In genomic region chr9:62340301-62341122, GRCm38 (mm10) we compare ENCODE assay signal across 9 mouse cellular contexts. TPM values are rescaled to one million over a fixed set of nuclear protein-coding genes. Genes with fewer than 3 reads are reported as not detected.
A peak's percentile ranks its signal among the peaks of the same experiment; 100 is the strongest.
DNase-seq lines count a peak whose midpoint lies in the region; ATAC-seq and TF ChIP-seq lines count a peak whose summit lies in the region.
"Had no signal": no experiment of that assay in that cellular context is flagged by ENCODE, and none has a peak within 500 bp of the region (broad histone marks: within the 10 kb centered on the region; RNA-seq: fewer than 3 reads in every experiment).

No protein-coding gene starts in this region.

- peaks cover 17% of the 10 kb centered on the region for H3K4me1 ChIP-seq in cerebellum, adult 2 months (ENCODE audit: control insufficient read depth, insufficient read depth, low read length)
- peaks cover 29% of the 10 kb centered on the region for H3K4me1 ChIP-seq in limb, embryonic 10.5 days
- H3K4me1 ChIP-seq in stomach, embryonic 14.5 days (ENCODE audit: control insufficient read depth, insufficient read depth, low read length) = peaks cover 8% of the 10 kb centered on the region; the same call in 1 of the 2 replicates

- WGBS in cerebellum, adult 2 months = 2% methylated on average over 47 of the region's 48 CpGs
- WGBS in limb, embryonic 10.5 days = 2% methylated on average over 47 of the region's 48 CpGs
- WGBS in stomach, embryonic 14.5 days = 2% methylated on average over 48 of the region's 48 CpGs

- H3K9ac ChIP-seq in stomach, embryonic 14.5 days (replicated peaks; ENCODE audit: low read depth, low read length) = peak overlapping the region; percentile 65

- H3K4me3 ChIP-seq in cerebellum, adult 2 months (replicated peaks; ENCODE audit: insufficient read depth, low read depth, low read length) = peak overlapping the region; percentile 76
- H3K4me3 ChIP-seq in limb, embryonic 10.5 days = peak overlapping the region; percentile 93
- H3K4me3 ChIP-seq in stomach, embryonic 14.5 days (ENCODE audit: low read depth, low read length) = peak overlapping the region; percentile 86

- no peaks in the 10 kb centered on the region for H3K36me3 ChIP-seq in limb, embryonic 10.5 days
- H3K36me3 ChIP-seq in stomach, embryonic 14.5 days (ENCODE audit: control insufficient read depth, insufficient read depth, low read length) = no peaks in the 10 kb centered on the region

- peak overlapping the region; percentile 53; the same call in 1 of the 2 replicates for H3K27ac ChIP-seq in cerebellum, adult 2 months (ENCODE audit: insufficient read depth, low read length)
- peak overlapping the region; percentile 100 for H3K27ac ChIP-seq in limb, embryonic 10.5 days
- H3K27ac ChIP-seq in stomach, embryonic 14.5 days (ENCODE audit: low read length) = no peak overlapping the region

- DNase-seq in cerebellum, adult 2 months = no peak
- DNase-seq in cerebellum, postnatal 4 days (ENCODE audit: low spot score in 2 of 2) = no peak
- peak; percentile 33 for DNase-seq in retina, embryonic 14.5 days (ENCODE audit: low spot score)
- DNase-seq in retina, postnatal 1 day = no peak
- DNase-seq in limb, embryonic 10.5 days (ENCODE audit: low spot score) = no peak
- DNase-seq in layer of hippocampus, postnatal 14 days (ENCODE audit: low spot score in 2 of 2) = no peak
- DNase-seq in adrenal gland, postnatal 36 days = no peak

- H3K9me3 ChIP-seq in limb, embryonic 10.5 days (replicated peaks) = no peaks in the 10 kb centered on the region
- H3K9me3 ChIP-seq in stomach, embryonic 14.5 days (ENCODE audit: control insufficient read depth, low read depth, low read length) = no peaks in the 10 kb centered on the region

- no peak for TF ChIP-seq CTCF in cerebellum, adult 2 months (IDR thresholded peaks at IDR 0.05; ENCODE audit: borderline replicate concordance, insufficient read depth, low read depth, low read length)

- no peak; the same call in 1 of the 2 replicates for TF ChIP-seq POLR2A in cerebellum, adult 2 months (IDR thresholded peaks at IDR 0.05; ENCODE audit: borderline replicate concordance, insufficient read depth, low read length)

- H3K27me3 ChIP-seq in cerebellum, adult 2 months (ENCODE audit: control insufficient read depth, insufficient read depth, low read length) = no peaks in the 10 kb centered on the region
- H3K27me3 ChIP-seq in limb, embryonic 10.5 days (ENCODE audit: low read depth, poor library complexity, severe bottlenecking) = no peaks in the 10 kb centered on the region
- H3K27me3 ChIP-seq in stomach, embryonic 14.5 days (ENCODE audit: control insufficient read depth, insufficient read depth, low read length) = no peaks in the 10 kb centered on the region

- peak; percentile 23; the same call in 1 of the 2 replicates for ATAC-seq in stomach, embryonic 14.5 days (ENCODE audit: insufficient number of reproducible peaks, insufficient read depth, low FRiP score, low read depth)

- H3K4me2 ChIP-seq in stomach, embryonic 14.5 days (replicated peaks; ENCODE audit: low read depth, low read length) = peak overlapping the region; percentile 93

RNA-seq across cellular contexts. Expression of gene Anp32a, which starts 0.6 kb away (rescaled TPM):
- 421 and 445 TPM in 2 replicates for polyA plus RNA-seq in cerebellum, adult 2 months (2012; rRNA removed)
- polyA plus RNA-seq in limb, embryonic 10.5 days (2016; fragmentation: Nextera tagmentation; extraction: Ambion mirVana) = 240 and 246 TPM in 2 replicates
- 108 and 118 TPM in 2 replicates for polyA plus RNA-seq in stomach, embryonic 14.5 days (2014; fragmentation: Nextera tagmentation; extraction: Ambion mirVana)
- total RNA-seq in layer of hippocampus, postnatal 14 days (2021) = 100 to 1,000 TPM; 241 to 247 TPM
- total RNA-seq in adrenal gland, postnatal 36 days (2021) = 100 to 1,000 TPM; 297 to 341 TPM

RNA-seq across cellular contexts. Expression of gene Spesp1, which starts 58.5 kb away (rescaled TPM):
- not detected in 2 replicates for polyA plus RNA-seq in cerebellum, adult 2 months (2012; rRNA removed)
- not detected in 2 replicates for polyA plus RNA-seq in limb, embryonic 10.5 days (2016; fragmentation: Nextera tagmentation; extraction: Ambion mirVana)
- not detected in 2 replicates for polyA plus RNA-seq in stomach, embryonic 14.5 days (2014; fragmentation: Nextera tagmentation; extraction: Ambion mirVana)
- under 1 TPM in 1 of 2 experiments, not detected in 1; 0.09 TPM for total RNA-seq in layer of hippocampus, postnatal 14 days (2021)
- total RNA-seq in adrenal gland, postnatal 36 days (2021) = not detected
- polyA plus RNA-seq: large intestine, adult 2 months had no signal
